Mouse (Mus musculus) heart, postnatal 14 days (tissue): ENCODE data around the gene Atp11c. TPM values are rescaled to one million over a fixed set of nuclear protein-coding genes. Genes with fewer than 3 reads are reported as not detected.
A peak's percentile ranks its signal among the peaks of the same experiment; 100 is the strongest.

Experiments used
- DNase-seq, 2 experiments: peaks; one replicate each; pipeline ENCODE4 v3.0.0; 2021 to 2022
- intact Hi-C: fragments of 180-260 bp; cut with DNase I; formaldehyde crosslinking; loops from one replicate; pipeline ENCODE4 v1.15.1; 2025
- total RNA-seq, 2 experiments: library from RNA; stranded (reverse); gene quantifications; 2 replicates each; pipeline ENCODE4 v1.2.3; 2021

The Atp11c gene
- total RNA-seq, 2 experiments from 2014 or later: 9.3 to 10.4 TPM

- DNase-seq: peak; percentile 73 to 80
- intact Hi-C loops: loop anchor here (10.0 kb wide), 1 partner anchor 159 kb away; no protein-coding TSS in a partner anchor
Measured at GRCm38 (mm10) chrX:60403764-60404667, 188.5 kb downstream of the Atp11c start.

- peak; percentile 4 to 12 for DNase-seq
- intact Hi-C loops: loop anchor here (10.0 kb wide), 1 partner anchor 158 kb away; no protein-coding TSS in a partner anchor
Measured at GRCm38 (mm10) chrX:60403062-60403763, 189.3 kb downstream of the Atp11c start.

DNA sequence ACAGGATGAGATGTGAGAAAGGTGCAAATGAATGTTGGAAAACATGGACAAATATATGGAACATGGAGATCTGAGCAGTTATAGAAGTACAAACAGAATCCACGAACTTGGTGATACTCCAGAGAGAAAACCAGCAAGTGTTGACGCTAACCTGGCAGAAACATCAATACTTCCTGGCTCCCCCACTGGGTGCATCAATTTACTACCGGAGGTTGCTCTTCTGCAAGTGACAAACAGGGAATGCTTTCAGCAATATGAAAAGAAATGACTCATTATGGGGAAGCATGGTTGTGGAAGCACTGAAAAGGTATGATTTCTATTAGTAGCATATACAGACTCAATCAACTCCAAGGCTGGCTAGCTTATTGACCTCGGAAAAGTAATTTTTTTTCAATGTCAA is 198.2 kb downstream of the Atp11c start:
- no peak for DNase-seq
- intact Hi-C loops: no loop called here

- no peak for DNase-seq
- intact Hi-C loops: no loop called here
Measured at GRCm38 (mm10) chrX:60386852-60387251, 205.6 kb downstream of the Atp11c start.

GRCm38 (mm10) chrX:60381711-60382110 is 210.8 kb downstream of the Atp11c start:
- intact Hi-C loops: no loop called here
- DNase-seq: no peak

GRCm38 (mm10) chrX:60380386-60380785 is 212.1 kb downstream of the Atp11c start:
- DNase-seq: no peak
- intact Hi-C loops: no loop called here

DNA sequence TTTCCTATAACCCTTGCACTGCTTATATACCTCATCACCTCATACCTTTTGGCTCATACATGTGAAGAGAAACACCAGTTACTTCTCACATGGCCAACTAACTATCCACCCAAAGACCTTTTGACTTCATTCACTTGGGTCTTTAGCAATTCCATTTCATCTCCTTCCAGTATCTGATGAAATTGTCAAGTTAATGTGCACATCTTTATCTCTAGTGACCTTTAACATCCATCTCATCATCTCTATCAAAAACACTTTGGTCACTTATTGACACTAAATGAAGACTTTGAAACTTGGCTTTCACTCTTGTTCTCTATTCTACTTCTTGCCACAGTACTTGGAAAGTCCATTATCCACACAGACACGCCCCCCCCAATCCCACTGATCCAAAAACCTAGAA is 243.8 kb downstream of the Atp11c start:
- no peak for DNase-seq
- intact Hi-C loops: no loop called here

- intact Hi-C loops: no loop called here
- no peak for DNase-seq
Measured at GRCm38 (mm10) chrX:60345447-60345846, 247.1 kb downstream of the Atp11c start.

GRCm38 (mm10) chrX:60344991-60345390 is 247.5 kb downstream of the Atp11c start:
- DNase-seq: peak; percentile 2 to 9
- intact Hi-C loops: no loop called here

- intact Hi-C loops: no loop called here
Measured at GRCm38 (mm10) chrX:60329735-60330134, 262.8 kb downstream of the Atp11c start.

DNA sequence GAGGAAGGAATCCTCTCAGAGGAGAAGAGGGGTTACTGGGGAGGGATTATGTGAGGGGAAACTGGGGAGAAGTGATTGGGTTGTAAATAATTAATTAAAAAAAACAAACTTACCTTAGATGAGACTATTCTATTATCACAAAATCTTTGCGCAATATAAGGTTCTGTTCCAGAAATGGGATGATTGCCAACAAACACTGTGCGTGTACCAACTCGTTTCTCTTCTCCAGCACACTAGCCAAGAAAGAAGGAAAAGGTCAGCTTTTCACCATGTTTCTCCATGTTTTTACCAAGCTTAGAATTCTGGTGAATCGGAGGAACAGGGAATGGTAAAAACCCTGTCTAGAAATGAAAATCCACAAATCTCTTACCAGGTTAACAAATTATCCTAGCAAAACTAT is 271.2 kb downstream of the Atp11c start:
- intact Hi-C loops: no loop called here
- DNase-seq: no peak

More at GRCm38 (mm10) chrX:60329735-60330134, 262.8 kb downstream of the Atp11c start:
- no peak for DNase-seq

GRCm38 (mm10) chrX:60317661-60318060 is 274.8 kb downstream of the Atp11c start:
- intact Hi-C loops: no loop called here
- no peak for DNase-seq

DNA sequence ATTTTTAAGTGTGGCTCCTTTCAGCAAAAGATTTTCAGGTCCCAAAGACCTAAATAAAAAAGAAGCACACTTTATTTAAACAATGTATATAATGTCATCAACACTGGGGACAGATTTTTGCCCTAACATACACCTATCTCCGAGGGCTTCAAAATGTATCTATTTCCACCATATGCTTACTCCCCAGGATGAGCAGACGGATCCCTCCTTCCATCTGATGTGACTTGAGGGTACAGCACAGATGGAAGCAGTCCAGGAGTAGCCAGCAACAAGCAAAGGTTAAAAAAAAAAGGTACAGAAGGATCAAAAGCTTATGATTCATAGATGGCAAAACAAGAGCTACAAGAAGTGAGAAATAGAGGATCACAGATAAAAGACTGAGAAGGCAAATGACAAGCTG is 300.2 kb downstream of the Atp11c start:
- intact Hi-C loops: no loop called here
- DNase-seq: no peak

DNA sequence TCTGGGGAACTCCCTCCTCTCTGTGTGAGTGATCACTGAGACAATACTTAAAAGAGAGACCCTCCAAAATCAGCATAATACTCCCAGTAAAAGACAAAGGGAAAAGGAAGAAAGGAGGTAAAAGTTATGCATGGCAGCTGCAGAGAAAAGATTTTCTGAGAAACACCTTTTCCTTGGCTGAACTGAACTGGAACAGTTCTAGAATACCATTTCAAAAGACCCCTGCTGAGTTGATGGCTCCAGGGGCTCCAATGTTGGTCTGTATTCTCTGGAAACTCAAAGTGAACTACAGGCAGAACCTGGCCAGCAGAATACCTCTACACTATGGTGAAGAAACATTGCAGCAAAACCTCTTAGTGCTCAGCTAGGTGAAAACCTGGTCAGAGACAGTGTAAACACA is 337.2 kb downstream of the Atp11c start:
- intact Hi-C loops: no loop called here

DNA sequence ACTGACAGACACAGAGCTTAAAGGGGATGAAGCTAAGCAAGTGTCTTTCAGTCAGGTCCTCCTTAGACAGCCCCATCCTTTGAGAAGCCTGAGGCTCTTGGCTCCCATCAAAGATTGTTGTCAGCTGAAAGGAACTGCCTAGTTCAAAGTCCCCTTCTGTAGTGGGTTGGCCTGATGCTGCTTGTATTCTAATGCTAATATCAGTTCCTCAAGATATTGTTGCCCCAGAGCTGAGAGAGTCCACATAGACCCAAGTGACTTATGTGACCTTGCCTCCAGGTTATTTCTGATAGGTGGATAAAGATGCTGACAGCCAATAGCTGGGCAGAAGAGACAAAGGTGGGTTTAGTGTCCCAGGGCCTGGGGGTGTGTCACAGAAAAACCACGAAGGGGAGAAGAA is 404.8 kb downstream of the Atp11c start:
- no peak for DNase-seq
- intact Hi-C loops: no loop called here

More for the DNA sequence above, 337.2 kb downstream of the Atp11c start:
- DNase-seq: no peak

GRCm38 (mm10) chrX:60182611-60183010 is 409.9 kb downstream of the Atp11c start:
- intact Hi-C loops: no loop called here
- no peak for DNase-seq

DNA sequence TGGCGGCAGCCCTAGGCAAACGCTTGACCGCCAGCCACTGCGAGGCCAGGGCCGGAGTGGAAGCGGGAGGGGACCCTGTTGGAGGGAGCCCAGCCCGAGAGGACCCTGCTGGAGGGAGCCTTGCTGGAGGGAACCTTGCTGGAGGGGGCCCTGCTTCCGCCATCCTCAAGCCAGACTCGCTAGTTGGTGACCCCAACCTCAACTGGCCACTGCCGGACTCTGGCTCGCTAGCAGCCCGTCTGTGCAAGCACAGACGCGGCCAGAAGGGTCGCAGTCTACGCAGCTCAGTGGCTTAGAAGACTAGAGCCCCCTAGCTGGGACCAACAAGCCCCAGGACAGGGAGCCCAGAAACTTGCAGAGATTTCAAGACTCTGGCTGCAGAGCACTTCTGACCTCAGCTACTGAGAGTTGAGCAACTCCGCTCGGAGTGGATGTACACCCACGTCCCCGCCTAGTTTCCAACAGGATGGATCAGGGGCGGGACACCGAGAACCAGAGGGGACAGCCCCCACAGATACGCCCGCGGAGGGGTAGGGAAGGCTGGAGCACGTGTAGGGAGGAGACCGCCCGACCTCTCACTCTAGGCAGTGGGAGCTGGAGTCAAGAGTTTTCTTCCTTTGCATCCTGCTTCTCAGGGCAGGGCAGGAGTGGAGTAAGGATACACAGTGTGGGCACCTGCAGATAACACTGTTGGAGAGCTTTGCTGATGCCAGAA is 413.6 kb downstream of the Atp11c start, which contains the start of gene Mcf2:
Mcf2 (minus strand) TSS at position 346 of the 715 bp plus-strand sequence.
- peak; percentile 1 to 2 for DNase-seq
- intact Hi-C loops: no loop called here

- intact Hi-C loops: no loop called here
- no peak for DNase-seq
Measured at GRCm38 (mm10) chrX:60178025-60178743, 414.3 kb downstream of the Atp11c start.
